Mouse (Mus musculus): ENCODE data around the gene Srpk1. TPM values are rescaled to one million over a fixed set of nuclear protein-coding genes. Genes with fewer than 3 reads are reported as not detected.

The Srpk1 gene
- polyA plus RNA-seq (2015; fragmentation: Nextera tagmentation; extraction: Ambion mirVana) = 20.9 and 21.7 TPM in 2 replicates

GRCm38 (mm10) chr17:28622300-28622759 lies at the start of gene Srpk1:
Srpk1 (minus strand) TSS chr17:28622709.
- ATAC-seq = peak; percentile 91
- Histone ChIP-seq H3K9me3 (ENCODE audit: low read length) (no peaks in the 10 kb centered on the region), H3K27ac (ENCODE audit: low read depth) (peak within 1 kb of the TSS; percentile 87), H3K4me3 (ENCODE audit: low read depth, low read length) (peak within 1 kb of the TSS; percentile 93), H3K36me3 (replicated peaks; ENCODE audit: insufficient read depth, low read length) (peaks cover 6% of the 10 kb centered on the region; the same call in 1 of the 2 replicates), H3K27me3 (ENCODE audit: insufficient read depth, low read length) (no peaks in the 10 kb centered on the region), H3K4me2 (ENCODE audit: low read depth, low read length) (peak within 1 kb of the TSS; percentile 83), H3K4me1 (ENCODE audit: insufficient read depth) (peaks cover 29% of the 10 kb centered on the region), H3K9ac (replicated peaks) (peak within 1 kb of the TSS; percentile 95)
- peak; percentile 93 for DNase-seq
- WGBS (ENCODE audit: insufficient replicate concordance) = under 1% methylated on average over 38 of the region's 53 CpGs
- TF ChIP-seq CTCF (IDR thresholded peaks at IDR 0.05; ENCODE audit: low read depth) = no peak
- no peak for TF ChIP-seq EP300 (IDR thresholded peaks at IDR 0.05; ENCODE audit: low read depth)

DNA sequence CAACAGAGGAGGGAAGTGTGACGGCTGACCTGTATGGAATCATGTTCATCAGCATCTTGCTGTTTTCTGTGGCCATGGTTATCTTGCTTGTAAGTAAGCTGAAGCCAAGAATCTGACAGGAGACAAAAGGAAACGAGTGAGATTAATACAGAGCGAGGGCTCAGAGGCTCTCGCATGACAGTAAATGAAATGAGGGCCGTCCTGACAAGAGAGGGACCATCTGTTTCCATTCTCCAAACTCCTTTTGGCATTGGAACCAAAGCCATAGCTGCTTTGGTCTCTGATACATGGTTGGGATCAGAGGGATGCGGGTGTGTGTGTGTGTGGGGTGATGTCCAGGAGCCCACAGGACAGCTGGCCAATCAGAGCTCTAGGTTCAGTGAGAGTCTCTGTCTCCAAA lies 37.1 kb upstream of the Srpk1 start:
- WGBS (ENCODE audit: insufficient replicate concordance) = 66% methylated on average over 6 of the region's 6 CpGs
- DNase-seq (no peak), ATAC-seq (no peak)
- H3K4me3 ChIP-seq (ENCODE audit: low read depth, low read length) = no peak overlapping the region
- H3K9ac ChIP-seq (replicated peaks) = no peak overlapping the region
- TF ChIP-seq CTCF (IDR thresholded peaks at IDR 0.05; ENCODE audit: low read depth) = no peak
- no peak for TF ChIP-seq EP300 (IDR thresholded peaks at IDR 0.05; ENCODE audit: low read depth)
- H3K27me3 ChIP-seq (ENCODE audit: insufficient read depth, low read length) = no peaks in the 10 kb centered on the region
- H3K4me2 ChIP-seq (ENCODE audit: low read depth, low read length) = no peak overlapping the region
- no peaks in the 10 kb centered on the region for H3K4me1 ChIP-seq (ENCODE audit: insufficient read depth)
- no peaks in the 10 kb centered on the region for H3K36me3 ChIP-seq (replicated peaks; ENCODE audit: insufficient read depth, low read length)
- H3K27ac ChIP-seq (ENCODE audit: low read depth) = no peak overlapping the region
- H3K9me3 ChIP-seq (ENCODE audit: low read length) = no peaks in the 10 kb centered on the region

DNA sequence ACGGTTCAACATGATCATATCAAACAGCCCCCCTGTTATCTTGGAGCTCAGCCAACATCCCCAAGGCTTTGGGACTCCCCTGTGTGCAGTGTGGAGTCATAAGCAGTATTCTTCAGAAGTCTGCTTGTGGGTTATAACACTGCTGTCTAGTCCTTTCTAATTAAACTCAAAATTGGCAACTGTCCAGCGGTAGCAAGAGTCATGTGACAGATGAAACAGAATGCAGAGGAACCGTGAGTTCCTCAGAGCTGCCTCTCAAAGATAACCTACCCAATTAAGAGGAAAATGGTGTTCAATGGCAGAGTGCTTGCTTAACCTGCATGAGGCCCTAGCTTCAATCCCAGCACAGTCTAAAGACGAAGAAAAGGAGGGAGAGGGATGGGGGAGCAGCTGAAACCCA lies 35.4 kb upstream of the Srpk1 start:
- Histone ChIP-seq H3K4me2 (ENCODE audit: low read depth, low read length) (no peak overlapping the region), H3K9ac (replicated peaks) (no peak overlapping the region), H3K4me3 (ENCODE audit: low read depth, low read length) (no peak overlapping the region), H3K4me1 (ENCODE audit: insufficient read depth) (no peaks in the 10 kb centered on the region), H3K9me3 (ENCODE audit: low read length) (no peaks in the 10 kb centered on the region), H3K27ac (ENCODE audit: low read depth) (no peak overlapping the region), H3K27me3 (ENCODE audit: insufficient read depth, low read length) (no peaks in the 10 kb centered on the region), H3K36me3 (replicated peaks; ENCODE audit: insufficient read depth, low read length) (no peaks in the 10 kb centered on the region)
- ATAC-seq = no peak
- 31% methylated on average over 4 of the region's 4 CpGs for WGBS (ENCODE audit: insufficient replicate concordance)
- no peak for TF ChIP-seq CTCF (IDR thresholded peaks at IDR 0.05; ENCODE audit: low read depth)
- no peak for TF ChIP-seq EP300 (IDR thresholded peaks at IDR 0.05; ENCODE audit: low read depth)
- DNase-seq = no peak

GRCm38 (mm10) chr17:28650268-28650667 lies 27.8 kb upstream of the Srpk1 start:
- Histone ChIP-seq H3K27me3 (ENCODE audit: insufficient read depth, low read length) (no peaks in the 10 kb centered on the region), H3K9ac (replicated peaks) (no peak overlapping the region), H3K4me2 (ENCODE audit: low read depth, low read length) (no peak overlapping the region), H3K27ac (ENCODE audit: low read depth) (no peak overlapping the region), H3K4me1 (ENCODE audit: insufficient read depth) (no peaks in the 10 kb centered on the region), H3K4me3 (ENCODE audit: low read depth, low read length) (no peak overlapping the region), H3K36me3 (replicated peaks; ENCODE audit: insufficient read depth, low read length) (no peaks in the 10 kb centered on the region), H3K9me3 (ENCODE audit: low read length) (no peaks in the 10 kb centered on the region)
- ATAC-seq (no peak), DNase-seq (no peak)
- no peak for TF ChIP-seq EP300 (IDR thresholded peaks at IDR 0.05; ENCODE audit: low read depth)
- TF ChIP-seq CTCF (IDR thresholded peaks at IDR 0.05; ENCODE audit: low read depth) = no peak
- WGBS (ENCODE audit: insufficient replicate concordance) = 78% methylated on average over 3 of the region's 3 CpGs

DNA sequence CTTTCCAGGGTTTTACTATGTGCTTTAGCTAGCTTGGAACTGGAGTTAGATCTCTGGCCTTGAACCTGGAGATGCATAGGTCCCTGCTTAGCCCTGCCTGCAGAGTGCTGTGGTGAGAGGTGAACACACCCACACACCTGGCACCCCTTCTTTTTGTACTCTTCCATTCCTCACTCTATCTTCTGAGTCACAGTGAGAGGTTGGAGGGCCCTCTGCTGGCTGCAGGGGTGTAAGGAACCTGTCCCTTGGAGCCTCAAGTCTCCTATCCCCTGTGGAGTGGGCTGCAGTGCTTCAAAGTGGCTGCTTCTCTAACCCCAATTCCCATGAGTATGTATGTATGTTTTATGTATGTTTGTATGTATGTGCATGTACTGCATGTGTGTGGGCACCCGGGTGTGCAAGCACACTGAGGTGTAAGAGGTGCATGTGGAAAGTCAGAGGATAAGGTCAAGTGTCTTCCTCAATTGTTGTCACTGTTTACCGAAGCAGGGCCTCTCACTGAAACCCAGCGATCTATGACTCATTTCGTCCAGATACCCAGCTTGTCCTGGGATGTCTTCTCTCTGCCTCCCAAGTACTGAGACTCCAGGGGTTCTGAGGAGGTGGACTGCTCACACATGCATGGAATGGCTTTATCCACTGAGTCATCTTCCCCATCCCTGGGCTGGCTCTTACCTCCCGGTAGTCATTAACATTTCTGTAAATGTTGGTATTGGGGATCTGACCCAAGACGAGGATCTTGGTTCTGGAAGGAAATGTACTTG lies 26.3 kb upstream of the Srpk1 start:
- WGBS (ENCODE audit: insufficient replicate concordance) = 37% methylated on average over 6 of the region's 6 CpGs
- no peak overlapping the region for H3K9ac ChIP-seq (replicated peaks)
- H3K36me3 ChIP-seq (replicated peaks; ENCODE audit: insufficient read depth, low read length) = no peaks in the 10 kb centered on the region
- H3K4me3 ChIP-seq (ENCODE audit: low read depth, low read length) = no peak overlapping the region
- H3K4me1 ChIP-seq (ENCODE audit: insufficient read depth) = no peaks in the 10 kb centered on the region
- H3K4me2 ChIP-seq (ENCODE audit: low read depth, low read length) = no peak overlapping the region
- ATAC-seq (no peak), DNase-seq (peak; percentile 59)
- TF ChIP-seq CTCF (IDR thresholded peaks at IDR 0.05; ENCODE audit: low read depth) (peak; percentile 78), EP300 (IDR thresholded peaks at IDR 0.05; ENCODE audit: low read depth) (no peak)
- no peaks in the 10 kb centered on the region for H3K9me3 ChIP-seq (ENCODE audit: low read length)
- H3K27ac ChIP-seq (ENCODE audit: low read depth) = no peak overlapping the region
- H3K27me3 ChIP-seq (ENCODE audit: insufficient read depth, low read length) = peaks cover 2% of the 10 kb centered on the region; the same call in 1 of the 2 replicates

DNA sequence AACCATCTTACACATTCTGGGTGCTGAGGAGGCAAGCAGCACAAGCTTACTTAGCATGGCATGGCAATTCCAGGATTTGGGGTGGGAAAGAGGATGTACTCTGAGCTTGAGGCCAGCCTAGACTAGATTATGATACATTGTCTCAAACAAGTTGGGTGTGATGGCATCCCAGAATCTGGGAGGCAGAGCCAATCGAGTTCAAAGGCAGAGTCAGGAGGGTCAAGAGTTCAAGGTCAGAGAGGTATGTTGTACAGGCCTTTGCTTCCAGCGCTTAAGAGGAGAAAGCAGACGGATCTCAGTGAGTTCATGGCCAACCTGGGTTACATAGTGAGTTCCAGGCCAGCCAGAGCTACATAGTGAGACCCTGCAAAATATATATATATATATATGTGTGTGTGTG lies 23.7 kb upstream of the Srpk1 start:
- H3K9ac ChIP-seq (replicated peaks) = no peak overlapping the region
- WGBS (ENCODE audit: insufficient replicate concordance) = 63% methylated on average over 3 of the region's 3 CpGs
- no peak for ATAC-seq
- peaks cover 2% of the 10 kb centered on the region; the same call in 1 of the 2 replicates for H3K27me3 ChIP-seq (ENCODE audit: insufficient read depth, low read length)
- no peaks in the 10 kb centered on the region for H3K36me3 ChIP-seq (replicated peaks; ENCODE audit: insufficient read depth, low read length)
- H3K27ac ChIP-seq (ENCODE audit: low read depth) = no peak overlapping the region
- no peak for TF ChIP-seq EP300 (IDR thresholded peaks at IDR 0.05; ENCODE audit: low read depth)
- TF ChIP-seq CTCF (IDR thresholded peaks at IDR 0.05; ENCODE audit: low read depth) = no peak
- no peaks in the 10 kb centered on the region for H3K4me1 ChIP-seq (ENCODE audit: insufficient read depth)
- H3K4me3 ChIP-seq (ENCODE audit: low read depth, low read length) = no peak overlapping the region
- H3K9me3 ChIP-seq (ENCODE audit: low read length) = no peaks in the 10 kb centered on the region
- H3K4me2 ChIP-seq (ENCODE audit: low read depth, low read length) = no peak overlapping the region
- DNase-seq = no peak
